Mouse (Mus musculus) hindbrain, embryonic 11.5 days (tissue): ENCODE data around the gene Zfp850. TPM values are rescaled to one million over a fixed set of nuclear protein-coding genes. Genes with fewer than 3 reads are reported as not detected.
"Not testable (repeated sequence)": the region's sequence is repeated elsewhere in the genome, so short reads cannot be mapped to it uniquely, and the experiment has no call there.

Experiments
- ATAC-seq: fragments of 200-750 bp; cut with Nextera tagmentation; 2 replicates; pipeline ENCODE4 v1.8.0; 2017; ENCODE audit warnings: mild to moderate bottlenecking, moderate TSS enrichment, moderate library complexity; ENCODE audit not compliant: low FRiP score
- DNase-seq: peaks from one replicate; pipeline ENCODE4 v3.0.0-alpha.2; 2015; ENCODE audit warnings: low spot score
- H3K27ac ChIP-seq: fragments of 300-500 bp; sonication (generic); 2 replicates; pipeline ENCODE4 v1.5.1; 2014; ENCODE audit warnings: mild to moderate bottlenecking, low read depth, low read length
- H3K27me3 ChIP-seq: fragments of 300-500 bp; sonication (generic); 2 replicates; pipeline ENCODE4 v1.6.1; 2014; ENCODE audit warnings: mild to moderate bottlenecking, low read length, moderate library complexity, mixed read lengths; ENCODE audit not compliant: control insufficient read depth, insufficient read depth
- H3K36me3 ChIP-seq: fragments of 300-500 bp; sonication (generic); 2 replicates; pipeline ENCODE4 v1.6.1; 2014; ENCODE audit warnings: mild to moderate bottlenecking, low read length, moderate library complexity, mixed read lengths; ENCODE audit not compliant: control insufficient read depth, insufficient read depth
- H3K4me1 ChIP-seq: fragments of 300-500 bp; sonication (generic); replicated peaks from 2 replicates; pipeline ENCODE4 v1.6.1; 2014; ENCODE audit warnings: low read length, mixed read lengths; ENCODE audit not compliant: control insufficient read depth, insufficient read depth
- H3K4me2 ChIP-seq: fragments of 300-500 bp; sonication (generic); replicated peaks from 2 replicates; pipeline ENCODE4 v1.6.1; 2014; ENCODE audit warnings: mild to moderate bottlenecking, low read depth, low read length
- H3K4me3 ChIP-seq: fragments of 300-500 bp; sonication (generic); 2 replicates; pipeline ENCODE4 v1.5.1; 2014; ENCODE audit warnings: low read depth, low read length
- H3K9ac ChIP-seq: fragments of 300-500 bp; sonication (generic); 2 replicates; pipeline ENCODE4 v1.6.1; 2014; ENCODE audit warnings: low read depth, low read length
- H3K9me3 ChIP-seq: fragments of 300-500 bp; sonication (generic); 2 replicates; pipeline ENCODE4 v1.6.1; 2016; ENCODE audit warnings: low read length; ENCODE audit not compliant: control insufficient read depth
- WGBS: fragments of 180-500 bp; shearing (Covaris S2); extraction: QIAGEN DNeasy Blood & Tissue Kit; methylation state at CpG from one replicate; pipeline ENCODE4 v1.1.7; 2014; 5-methylcytosine and 5-hydroxymethylcytosine counted together
- polyA plus RNA-seq: library from polyadenylated mRNA; unstranded; fragments of >200 nt; fragmentation: Nextera tagmentation; extraction: Ambion mirVana; gene quantifications from 2 replicates; pipeline ENCODE4 v1.2.1, GENCODE M21; 2014

The Zfp850 gene
- polyA plus RNA-seq, 1 experiment from 2014 or later: 7.1 TPM

DNA sequence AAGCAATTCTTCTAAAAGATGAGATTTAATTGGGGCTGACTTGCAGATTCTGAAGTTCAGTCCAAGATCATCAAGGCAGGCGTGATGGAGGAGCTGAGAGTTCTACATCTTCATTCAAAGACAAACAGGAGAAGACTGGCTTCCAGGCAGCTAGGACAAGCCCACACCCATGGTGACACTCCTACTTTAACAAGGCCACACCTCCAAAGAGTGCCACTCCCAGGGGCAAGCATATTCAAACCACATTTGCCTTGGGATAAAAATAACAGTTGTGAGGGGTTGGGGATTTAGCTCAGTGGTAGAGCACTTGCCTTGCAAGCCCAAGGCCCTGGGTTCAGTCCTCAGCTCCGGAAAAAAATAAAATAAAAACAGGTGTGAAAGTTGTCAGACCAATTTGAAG, 31.7 kb downstream of the Zfp850 start:
- H3K4me1 ChIP-seq: no peaks in the 10 kb centered on the region; the same call in 1 of the 2 replicates
- H3K9ac ChIP-seq: no peak overlapping the region
- DNase-seq (no peak), ATAC-seq (no peak)
- H3K4me3 ChIP-seq: no peak overlapping the region
- H3K9me3 ChIP-seq: peaks cover 21% of the 10 kb centered on the region
- H3K27ac ChIP-seq: no peak overlapping the region
- H3K4me2 ChIP-seq: no peak overlapping the region
- WGBS: 78% methylated on average over 2 of the region's 2 CpGs
- no peaks in the 10 kb centered on the region for H3K27me3 ChIP-seq
- H3K36me3 ChIP-seq: no peaks in the 10 kb centered on the region

DNA sequence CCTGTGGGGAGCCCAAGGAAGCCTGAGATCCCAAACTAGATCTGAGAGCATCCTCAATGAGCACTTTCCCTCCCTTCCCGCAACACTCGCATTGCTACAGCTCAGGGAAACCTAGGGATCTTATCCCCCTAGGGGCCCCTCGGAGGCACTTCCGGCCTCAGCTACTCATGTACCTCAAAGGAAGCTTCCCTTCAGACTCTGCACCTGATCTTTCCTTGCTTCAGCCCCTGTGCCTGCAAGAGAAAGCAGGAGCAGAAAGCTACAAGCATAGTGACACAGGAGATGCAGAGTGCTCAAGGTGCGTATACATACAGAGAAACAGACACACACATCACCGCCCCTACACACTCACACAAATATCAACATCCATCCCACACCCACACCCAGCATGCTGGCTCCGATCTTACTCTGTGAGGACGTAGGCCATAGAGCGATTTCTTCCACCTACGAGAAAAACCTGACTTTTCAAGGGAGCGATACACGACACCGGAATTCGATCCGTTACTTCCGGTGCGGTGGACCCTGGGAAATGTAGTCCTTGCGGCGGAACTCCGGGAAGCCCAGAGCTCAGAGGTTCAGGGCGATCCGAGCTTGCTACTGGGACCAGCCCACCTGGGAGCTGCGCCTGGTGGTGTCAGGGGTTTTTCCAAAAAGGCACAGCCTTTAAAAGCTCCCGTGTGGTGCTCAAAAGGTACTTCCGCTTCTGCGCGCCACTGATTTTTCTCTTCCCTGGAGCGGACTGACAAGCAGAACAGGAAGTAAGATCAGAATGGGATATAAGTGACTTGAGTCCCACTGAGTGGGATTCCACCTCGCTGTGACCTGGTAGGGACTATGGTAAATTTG, 35.0 kb downstream of the Zfp850 start, which contains the start of gene Zfp780b:
Gene Zfp780b, minus strand, starts transcription at position 489 of the 846 bp plus-strand sequence.
- Histone ChIP-seq H3K27ac (peak within 1 kb of the TSS; percentile 14; the same call in 1 of the 2 replicates), H3K4me3 (peak within 1 kb of the TSS; percentile 73), H3K4me1 (no peaks in the 10 kb centered on the region; the same call in 1 of the 2 replicates), H3K4me2 (peak within 1 kb of the TSS; percentile 50), H3K9me3 (peaks cover 4% of the 10 kb centered on the region; the same call in 1 of the 2 replicates), H3K27me3 (no peaks in the 10 kb centered on the region), H3K36me3 (no peaks in the 10 kb centered on the region), H3K9ac (peak within 1 kb of the TSS; percentile 80)
- under 1% methylated on average over 29 of the region's 29 CpGs for WGBS
- DNase-seq: peak; percentile 89
- ATAC-seq: peak; percentile 92

DNA sequence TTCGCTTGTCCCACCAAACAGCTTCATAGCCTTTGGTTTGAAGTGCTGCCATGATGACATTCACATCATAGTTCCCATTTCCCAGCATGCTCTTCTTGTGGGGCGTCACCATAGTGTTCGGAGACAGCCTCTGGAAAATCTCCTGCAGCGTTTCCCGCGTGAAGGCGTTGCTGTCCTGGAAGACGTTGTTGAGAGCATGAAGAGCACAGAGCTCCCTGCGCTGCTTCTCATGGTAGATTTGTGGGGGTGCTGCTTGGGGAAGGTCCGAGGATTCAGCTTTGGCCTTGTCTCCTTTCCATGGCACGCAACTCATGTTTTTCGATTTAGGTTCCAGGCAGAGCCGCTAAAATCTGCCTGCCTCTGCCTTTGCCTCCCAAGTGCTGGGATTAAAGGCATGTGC, 64.5 kb downstream of the Zfp850 start:
- WGBS: 93% methylated on average over 13 of the region's 13 CpGs
- not testable (repeated sequence) for H3K4me1 ChIP-seq, H3K27ac ChIP-seq, H3K4me3 ChIP-seq, H3K4me2 ChIP-seq, H3K9ac ChIP-seq, DNase-seq, H3K9me3 ChIP-seq, H3K36me3 ChIP-seq, H3K27me3 ChIP-seq, ATAC-seq

DNA sequence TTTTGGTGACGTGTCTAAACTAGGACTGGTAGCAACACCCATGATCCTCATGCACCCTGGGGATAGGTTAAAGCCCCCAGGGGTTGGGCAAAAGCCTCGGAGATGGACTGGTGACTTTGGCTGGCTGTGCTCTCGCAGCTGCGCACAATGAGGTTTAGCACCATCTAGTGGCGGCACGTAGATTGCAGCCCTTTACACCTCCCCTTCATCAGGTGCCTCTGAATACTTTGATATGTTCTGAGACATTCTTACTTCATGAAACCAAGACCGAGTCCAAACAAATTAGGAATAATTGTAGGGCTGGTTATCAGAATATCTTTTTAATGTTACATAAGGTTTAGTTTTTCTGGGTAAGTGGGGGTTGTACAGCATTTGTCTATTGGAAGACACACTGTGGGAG, 72.0 kb downstream of the Zfp850 start:
- not testable (repeated sequence) for H3K4me2 ChIP-seq, H3K9me3 ChIP-seq, H3K27ac ChIP-seq, H3K27me3 ChIP-seq, ATAC-seq, H3K4me1 ChIP-seq, H3K9ac ChIP-seq, H3K36me3 ChIP-seq, H3K4me3 ChIP-seq
- DNase-seq: peak; percentile 15
- WGBS: 46% methylated on average over 5 of the region's 7 CpGs

Other genes with a start within 250 kb of the Zfp850 start
- gene Zfp626, start 206.9 kb downstream of the Zfp850 start, polyA plus RNA-seq: 2.4 and 2.6 TPM in 2 replicates
- gene Zfp59, start 175.5 kb downstream of the Zfp850 start, polyA plus RNA-seq: 12.5 and 12.9 TPM in 2 replicates
- 2.2 and 2.6 TPM in 2 replicates for gene Zfp607a, start 156.6 kb downstream of the Zfp850 start, polyA plus RNA-seq
- gene Zfp974, start 84.7 kb downstream of the Zfp850 start, polyA plus RNA-seq: 15.2 and 15.8 TPM in 2 replicates
- 21.0 and 27.2 TPM in 2 replicates for gene Zfp780b, start 34.9 kb downstream of the Zfp850 start, polyA plus RNA-seq
- gene Psmc4, start 36.0 kb upstream of the Zfp850 start, polyA plus RNA-seq: 415 and 426 TPM in 2 replicates
- 0.27 and 0.43 TPM in 2 replicates for gene Fcgbp, start 57.1 kb upstream of the Zfp850 start, polyA plus RNA-seq
- 0.05 and 0.07 TPM in 2 replicates for gene 9530053A07Rik, start 115.4 kb upstream of the Zfp850 start, polyA plus RNA-seq
- 38.3 and 45.9 TPM in 2 replicates for gene Fbl, start 155.6 kb upstream of the Zfp850 start, polyA plus RNA-seq
- gene Dyrk1b, start 165.4 kb upstream of the Zfp850 start, polyA plus RNA-seq: 18.1 and 23.5 TPM in 2 replicates